Mouse (Mus musculus) lung, postnatal 0 days (tissue): ENCODE results near the gene Akap8l.

ENCODE experiments used
- CTCF ChIP-seq: IDR thresholded peaks from 2 replicates; pipeline ENCODE4 v1.5.1; 2016; ENCODE audit warnings: antibody characterized with exemption, mild to moderate bottlenecking
- EP300 ChIP-seq: IDR thresholded peaks from 2 replicates; pipeline ENCODE4 v1.6.1; 2016; ENCODE audit warnings: antibody characterized with exemption, mild to moderate bottlenecking, control low read depth

- no peak for TF ChIP-seq EP300
- TF ChIP-seq CTCF = no peak
These were observed 38.1 kb upstream of the Akap8l start for GRCm38 (mm10) chr17:32388370-32389100.
